Mouse (Mus musculus) kidney, adult 2 months (tissue): Measurements from ENCODE around the gene Zbtb20. TPM values are rescaled to one million over a fixed set of nuclear protein-coding genes. Genes with fewer than 3 reads are reported as not detected.

Experiments
- DNase-seq: peaks from one replicate; pipeline ENCODE4 v3.0.0; 2021
- H3K27ac ChIP-seq: fragments of 200-500 bp; 2 replicates; pipeline ENCODE4 v1.5.1; 2012; ENCODE audit warnings: low read depth, low read length, control low read depth, inconsistent platforms; ENCODE audit not compliant: insufficient read depth
- H3K27me3 ChIP-seq: fragments of 200-500 bp; replicated peaks from 2 replicates; pipeline ENCODE4 v1.6.1; 2012; ENCODE audit warnings: mild to moderate bottlenecking, moderate library complexity, low read length, inconsistent platforms; ENCODE audit not compliant: control insufficient read depth, insufficient read depth
- H3K36me3 ChIP-seq: fragments of 200-500 bp; 2 replicates; pipeline ENCODE4 v1.6.1; 2012; ENCODE audit warnings: mild to moderate bottlenecking, moderate library complexity, low read length, inconsistent platforms; ENCODE audit not compliant: control insufficient read depth, insufficient read depth
- H3K4me1 ChIP-seq: fragments of 200-500 bp; 2 replicates; pipeline ENCODE4 v1.6.1; 2011; ENCODE audit warnings: low read length; ENCODE audit not compliant: control insufficient read depth, insufficient read depth
- H3K4me3 ChIP-seq: fragments of 200-500 bp; 2 replicates; pipeline ENCODE4 v1.5.1; 2011; ENCODE audit warnings: mild to moderate bottlenecking, low read depth, low read length, control low read depth; ENCODE audit not compliant: insufficient read depth
- CTCF ChIP-seq: fragments of 200-500 bp; conservative IDR thresholded peaks from 2 replicates; pipeline ENCODE4 v1.5.1; 2011; ENCODE audit warnings: low read depth, mild to moderate bottlenecking, control low read depth, low read length, moderate library complexity, mixed read lengths; ENCODE audit not compliant: insufficient read depth, insufficient read length
- POLR2A ChIP-seq: fragments of 200-500 bp; IDR thresholded peaks from one replicate; pipeline ENCODE4 v1.6.1; 2011; ENCODE audit warnings: low read depth, low read length, control low read depth
- WGBS: fragments of 180-500 bp; shearing (Covaris S2); methylation state at CpG from one replicate; pipeline ENCODE4 v1.1.7; 2018; 5-methylcytosine and 5-hydroxymethylcytosine counted together
- polyA plus RNA-seq: library from polyadenylated mRNA; depleted of rRNA; stranded (reverse); fragments of >200 nt; gene quantifications from 2 replicates; pipeline ENCODE4 v1.2.3, GENCODE M21; 2012

Zbtb20 gene
- polyA plus RNA-seq, 1 experiment = 25.1 TPM

GRCm38 (mm10) chr16:43646943-43647342 is 771.3 kb downstream of the Zbtb20 start:
- H3K27ac ChIP-seq = no peak overlapping the region
- no peak overlapping the region for H3K4me3 ChIP-seq
- WGBS = 81% methylated on average over 3 of the region's 3 CpGs
- H3K4me1 ChIP-seq = no peaks in the 10 kb centered on the region
- no peak for DNase-seq
- no peaks in the 10 kb centered on the region; the same call in 1 of the 2 replicates for H3K36me3 ChIP-seq
- no peaks in the 10 kb centered on the region for H3K27me3 ChIP-seq
- TF ChIP-seq POLR2A = no peak

GRCm38 (mm10) chr16:43647641-43648040 is 772.0 kb downstream of the Zbtb20 start:
- Histone ChIP-seq H3K36me3 (no peaks in the 10 kb centered on the region; the same call in 1 of the 2 replicates), H3K27me3 (no peaks in the 10 kb centered on the region), H3K4me1 (no peaks in the 10 kb centered on the region), H3K4me3 (no peak overlapping the region), H3K27ac (no peak overlapping the region)
- TF ChIP-seq CTCF (no peak), POLR2A (no peak)
- no peak for DNase-seq
- WGBS = 86% methylated on average over 1 of the region's 1 CpGs

DNA sequence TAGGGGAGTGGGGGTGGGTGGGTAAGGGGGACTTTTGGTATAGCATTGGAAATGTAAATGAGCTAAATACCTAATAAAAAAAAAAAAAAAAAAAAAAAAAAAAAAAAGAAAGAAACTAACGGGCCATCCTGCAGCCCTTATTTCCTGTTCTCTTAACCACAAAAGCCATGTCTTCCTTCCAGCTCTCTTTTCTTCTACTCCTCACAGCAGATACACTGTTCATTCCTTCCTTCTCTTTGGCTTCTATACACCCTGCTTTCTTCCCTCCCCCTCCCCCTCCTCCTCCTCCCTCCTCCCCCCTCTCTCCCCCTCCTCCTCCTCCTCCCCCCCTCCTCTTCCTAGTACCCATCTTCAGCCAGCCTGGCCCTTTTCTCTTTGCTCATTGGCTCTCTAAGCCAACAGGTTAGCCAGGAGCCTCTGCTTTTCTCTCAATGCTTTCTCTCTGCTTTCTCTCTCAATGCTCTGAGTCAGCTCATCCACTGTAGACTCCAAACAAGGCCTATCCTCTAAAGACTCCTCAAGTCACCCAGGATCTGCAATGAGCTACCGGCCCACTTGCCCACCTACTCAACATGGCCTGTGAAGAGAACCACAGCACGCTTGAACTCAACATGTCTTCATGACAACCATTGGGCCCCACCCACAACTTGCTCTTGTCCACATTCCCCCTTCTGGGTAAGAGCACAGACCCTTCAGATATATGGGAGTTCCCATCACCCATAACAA is 774.8 kb downstream of the Zbtb20 start:
- Histone ChIP-seq H3K27me3 (no peaks in the 10 kb centered on the region), H3K27ac (no peak overlapping the region), H3K4me3 (no peak overlapping the region), H3K4me1 (no peaks in the 10 kb centered on the region), H3K36me3 (no peaks in the 10 kb centered on the region)
- no peak for TF ChIP-seq CTCF
- no peak for TF ChIP-seq POLR2A
- DNase-seq = no peak
- 83% methylated on average over 3 of the region's 3 CpGs for WGBS

- Histone ChIP-seq H3K4me1 (no peaks in the 10 kb centered on the region), H3K36me3 (no peaks in the 10 kb centered on the region), H3K4me3 (no peak overlapping the region), H3K27ac (no peak overlapping the region), H3K27me3 (no peaks in the 10 kb centered on the region)
- DNase-seq = no peak
- TF ChIP-seq CTCF (no peak), POLR2A (no peak)
- WGBS = 83% methylated on average over 2 of the region's 2 CpGs
Measured at GRCm38 (mm10) chr16:43653288-43653687, 777.6 kb downstream of the Zbtb20 start.

DNA sequence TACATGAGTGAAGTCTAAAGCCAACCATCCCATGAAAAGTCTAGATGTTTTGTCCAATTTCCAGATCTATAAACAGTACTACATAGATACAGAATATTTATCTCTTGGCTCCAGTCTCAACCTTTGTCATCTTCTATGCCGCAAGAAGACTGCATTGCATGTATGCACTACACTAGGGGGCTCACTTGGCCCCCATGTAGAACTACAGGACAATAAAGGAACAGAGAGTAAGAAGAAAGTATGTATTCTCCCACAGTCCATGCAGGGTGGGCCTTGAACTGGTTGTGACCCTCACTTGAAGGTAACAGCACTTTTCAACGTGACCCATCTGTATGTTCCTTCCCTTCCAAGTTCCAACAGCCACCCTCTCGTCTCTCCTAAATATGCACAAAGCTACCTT is 778.6 kb downstream of the Zbtb20 start:
- WGBS = 89% methylated on average over 3 of the region's 3 CpGs
- H3K36me3 ChIP-seq = no peaks in the 10 kb centered on the region
- H3K27me3 ChIP-seq = no peaks in the 10 kb centered on the region
- H3K27ac ChIP-seq = no peak overlapping the region
- no peaks in the 10 kb centered on the region for H3K4me1 ChIP-seq
- no peak for DNase-seq
- no peak for TF ChIP-seq POLR2A
- TF ChIP-seq CTCF = no peak
- no peak overlapping the region for H3K4me3 ChIP-seq

GRCm38 (mm10) chr16:43655183-43655787 is 779.6 kb downstream of the Zbtb20 start:
- DNase-seq = no peak
- no peak for TF ChIP-seq CTCF
- no peak for TF ChIP-seq POLR2A
- Histone ChIP-seq H3K36me3 (no peaks in the 10 kb centered on the region), H3K4me1 (no peaks in the 10 kb centered on the region), H3K4me3 (no peak overlapping the region), H3K27me3 (no peaks in the 10 kb centered on the region), H3K27ac (no peak overlapping the region)
- 77% methylated on average over 6 of the region's 6 CpGs for WGBS

- no peak for DNase-seq
- no peak overlapping the region for H3K4me3 ChIP-seq
- no peaks in the 10 kb centered on the region for H3K4me1 ChIP-seq
- no peaks in the 10 kb centered on the region for H3K27me3 ChIP-seq
- no peaks in the 10 kb centered on the region for H3K36me3 ChIP-seq
- H3K27ac ChIP-seq = no peak overlapping the region
- no peak for TF ChIP-seq POLR2A
- TF ChIP-seq CTCF = no peak
- 97% methylated on average over 5 of the region's 5 CpGs for WGBS
Measured at GRCm38 (mm10) chr16:43661576-43661975, 785.9 kb downstream of the Zbtb20 start.
